ENCODE assay signal across 11 mouse cellular contexts in genomic region chr6:49395316-49395715, GRCm38 (mm10). TPM values are rescaled to one million over a fixed set of nuclear protein-coding genes. Genes with fewer than 3 reads are reported as not detected.
DNase-seq lines count a peak whose midpoint lies in the region; ATAC-seq and TF ChIP-seq lines count a peak whose summit lies in the region.
"Had no signal": no experiment of that assay in that cellular context is flagged by ENCODE, and none has a peak within 500 bp of the region (broad histone marks: within the 10 kb centered on the region; RNA-seq: fewer than 3 reads in every experiment).

Gene Stk31 (plus strand): TSS chr6:49395604.

- intact Hi-C loops in heart, postnatal 14 days (cut with DNase I) = loop anchor here (5.0 kb wide), 1 partner anchor 338 kb away; no protein-coding TSS in a partner anchor

- H3K4me1 ChIP-seq in testis, adult 2 months (ENCODE audit: control insufficient read depth, insufficient read depth, low read length) = no peaks in the 10 kb centered on the region
- H3K4me1 ChIP-seq in midbrain, embryonic 13.5 days (replicated peaks) = no peaks in the 10 kb centered on the region
- H3K4me1 ChIP-seq in forebrain, postnatal 0 days (ENCODE audit: insufficient read depth) = no peaks in the 10 kb centered on the region

- H3K27ac ChIP-seq in testis, adult 2 months (ENCODE audit: control insufficient read depth, insufficient read depth, low read depth, low read length) = peak within 1 kb of the TSS; percentile 94
- H3K27ac ChIP-seq in midbrain, embryonic 13.5 days = no peak within 1 kb of the TSS
- no peak within 1 kb of the TSS for H3K27ac ChIP-seq in forebrain, postnatal 0 days (ENCODE audit: low read depth, low read length)

- ATAC-seq in frontal cortex, adult (ENCODE audit: low TSS enrichment) = no peak
- ATAC-seq in midbrain, embryonic 13.5 days = no peak
- ATAC-seq in forebrain, postnatal 0 days = no peak
- ATAC-seq: CD4-positive, CD25-positive, alpha-beta regulatory T cell, adult 4 months had no signal

- no peaks in the 10 kb centered on the region for H3K27me3 ChIP-seq in testis, adult 2 months (ENCODE audit: control insufficient read depth, insufficient read depth, low read length)
- H3K27me3 ChIP-seq in midbrain, embryonic 13.5 days = no peaks in the 10 kb centered on the region
- no peaks in the 10 kb centered on the region for H3K27me3 ChIP-seq in forebrain, postnatal 0 days (ENCODE audit: insufficient read depth, low read length)

- no peak within 1 kb of the TSS for H3K4me2 ChIP-seq in midbrain, embryonic 13.5 days (replicated peaks)
- no peak within 1 kb of the TSS for H3K4me2 ChIP-seq in forebrain, postnatal 0 days (ENCODE audit: low read depth)

- 91% methylated on average over 34 of the region's 34 CpGs for WGBS in midbrain, embryonic 13.5 days
- WGBS in forebrain, postnatal 0 days = 90% methylated on average over 34 of the region's 34 CpGs

- TF ChIP-seq POLR2A in testis, adult 2 months (IDR thresholded peaks at IDR 0.05; ENCODE audit: control insufficient read depth, low read depth, low read length) = peak; percentile 88

- peak within 1 kb of the TSS; percentile 98 for H3K4me3 ChIP-seq in testis, adult 2 months (ENCODE audit: control insufficient read depth, low read depth, low read length)
- no peak within 1 kb of the TSS for H3K4me3 ChIP-seq in midbrain, embryonic 13.5 days (replicated peaks)
- H3K4me3 ChIP-seq in forebrain, postnatal 0 days (ENCODE audit: low read depth, low read length) = no peak within 1 kb of the TSS

- TF ChIP-seq CTCF in testis, adult 2 months (IDR thresholded peaks at IDR 0.05; ENCODE audit: control insufficient read depth, insufficient read depth, insufficient replicate concordance, low read depth, low read length) = no peak
- no peak for TF ChIP-seq CTCF in forebrain, postnatal 0 days (IDR thresholded peaks at IDR 0.05; ENCODE audit: low read depth)

- H3K9me3 ChIP-seq in midbrain, embryonic 13.5 days = no peaks in the 10 kb centered on the region
- H3K9me3 ChIP-seq in forebrain, postnatal 0 days (ENCODE audit: low read length) = no peaks in the 10 kb centered on the region

- DNase-seq in frontal cortex, postnatal 36 days (ENCODE audit: low spot score in 2 of 2) = peak; percentile 3 to 16
- peak; percentile 10 for DNase-seq in thymus, postnatal 14 days
- no peak for DNase-seq in thymus, postnatal 36 days
- DNase-seq in heart, postnatal 14 days = peak; percentile 39 to 49
- DNase-seq in forebrain, postnatal 0 days = no peak
- DNase-seq: retina, postnatal 1 day had no signal

- H3K36me3 ChIP-seq in testis, adult 2 months (ENCODE audit: control insufficient read depth, insufficient read depth, low read length) = no peaks in the 10 kb centered on the region
- H3K36me3 ChIP-seq in midbrain, embryonic 13.5 days = no peaks in the 10 kb centered on the region
- H3K36me3 ChIP-seq in forebrain, postnatal 0 days (ENCODE audit: insufficient read depth) = no peaks in the 10 kb centered on the region

- H3K9ac ChIP-seq in midbrain, embryonic 13.5 days (replicated peaks) = no peak within 1 kb of the TSS
- no peak within 1 kb of the TSS for H3K9ac ChIP-seq in forebrain, postnatal 0 days

RNA-seq across cellular contexts. Expression of gene Stk31, which starts in this region (rescaled TPM):
- total RNA-seq in heart, postnatal 14 days (2021) = under 1 TPM; 0.24 to 0.50 TPM
- polyA plus RNA-seq in testis, adult 2 months (2012; rRNA removed) = 8.8 and 13.3 TPM in 2 replicates
- polyA plus RNA-seq in midbrain, embryonic 13.5 days (2015; fragmentation: Nextera tagmentation; extraction: Ambion mirVana) = not detected in 2 replicates
- 0.15 and 0.67 TPM in 2 replicates for total RNA-seq in forebrain, postnatal 0 days (2014; rRNA removed)
- 0.05 TPM in 2 replicates for polyA plus RNA-seq in forebrain, postnatal 0 days (2015; fragmentation: Nextera tagmentation; extraction: Ambion mirVana)
- polyA plus RNA-seq: CD4-positive, CD25-positive, alpha-beta regulatory T cell, adult 4 months; liver, embryonic 16.5 days had no signal

Comparison
In these comparisons a context has a peak if more than half of its experiments do, and no peak if none do; other contexts are left out.
1. DNase-seq: peak in frontal cortex, postnatal 36 days (2 of 2) and thymus, postnatal 14 days (single experiment); none in thymus, postnatal 36 days (0 of 2) and forebrain, postnatal 0 days (single experiment).
2. Peak in DNase-seq in heart, postnatal 14 days; RNA of the gene not detected or under 1 TPM.